Mouse (Mus musculus): ENCODE data around the gene Map2k5. TPM values are rescaled to one million over a fixed set of nuclear protein-coding genes. Genes with fewer than 3 reads are reported as not detected.

The Map2k5 gene
- polyA plus RNA-seq, 1 experiment from 2014 or later: 29.5 TPM

- no peak overlapping the region for H3K9ac ChIP-seq (ENCODE audit: low read depth, low read length)
- H3K4me3 ChIP-seq (replicated peaks; ENCODE audit: low read depth, low read length): no peak overlapping the region
- H3K36me3 ChIP-seq (ENCODE audit: insufficient read depth, low read length): peaks cover 5% of the 10 kb centered on the region; the same call in 1 of the 2 replicates
- peaks cover 4% of the 10 kb centered on the region for H3K4me1 ChIP-seq (replicated peaks; ENCODE audit: insufficient read depth, low read length)
- no peak overlapping the region for H3K4me2 ChIP-seq (ENCODE audit: low read length)
- no peaks in the 10 kb centered on the region for H3K9me3 ChIP-seq (replicated peaks; ENCODE audit: low read length)
- DNase-seq (ENCODE audit: low spot score): peak; percentile 16
- no peak overlapping the region for H3K27ac ChIP-seq
- no peaks in the 10 kb centered on the region for H3K27me3 ChIP-seq (ENCODE audit: insufficient read depth, low read length)
- TF ChIP-seq CTCF (IDR thresholded peaks at IDR 0.05; ENCODE audit: low read depth): no peak
- 36% methylated on average over 8 of the region's 8 CpGs for WGBS
- no peak for ATAC-seq (replicated peaks; ENCODE audit: low FRiP score, low read depth)
Observed at GRCm38 (mm10) chr9:63241241-63241640, 136.5 kb downstream of the Map2k5 start.

- Histone ChIP-seq H3K9me3 (replicated peaks; ENCODE audit: low read length) (no peaks in the 10 kb centered on the region), H3K36me3 (ENCODE audit: insufficient read depth, low read length) (no peaks in the 10 kb centered on the region), H3K4me2 (ENCODE audit: low read length) (no peak overlapping the region), H3K4me1 (replicated peaks; ENCODE audit: insufficient read depth, low read length) (0 out of 2 replicates have a peak, but pooled peaks cover 5% of the 10 kb centered on the region), H3K27me3 (ENCODE audit: insufficient read depth, low read length) (no peaks in the 10 kb centered on the region), H3K27ac (no peak overlapping the region), H3K4me3 (replicated peaks; ENCODE audit: low read depth, low read length) (no peak overlapping the region), H3K9ac (ENCODE audit: low read depth, low read length) (no peak overlapping the region)
- 77% methylated on average over 5 of the region's 5 CpGs for WGBS
- DNase-seq (ENCODE audit: low spot score) (no peak), ATAC-seq (replicated peaks; ENCODE audit: low FRiP score, low read depth) (no peak)
- no peak for TF ChIP-seq CTCF (IDR thresholded peaks at IDR 0.05; ENCODE audit: low read depth)
Observed at GRCm38 (mm10) chr9:63234356-63234755, 143.3 kb downstream of the Map2k5 start.

GRCm38 (mm10) chr9:63230289-63230688, 147.4 kb downstream of the Map2k5 start:
- 34% methylated on average over 15 of the region's 15 CpGs for WGBS
- no peak for TF ChIP-seq CTCF (IDR thresholded peaks at IDR 0.05; ENCODE audit: low read depth)
- Histone ChIP-seq H3K9me3 (replicated peaks; ENCODE audit: low read length) (no peaks in the 10 kb centered on the region), H3K4me1 (replicated peaks; ENCODE audit: insufficient read depth, low read length) (0 out of 2 replicates have a peak, but pooled peaks cover 5% of the 10 kb centered on the region), H3K4me3 (replicated peaks; ENCODE audit: low read depth, low read length) (no peak overlapping the region), H3K9ac (ENCODE audit: low read depth, low read length) (no peak overlapping the region), H3K4me2 (ENCODE audit: low read length) (peak overlapping the region; percentile 36), H3K27ac (no peak overlapping the region), H3K27me3 (ENCODE audit: insufficient read depth, low read length) (no peaks in the 10 kb centered on the region), H3K36me3 (ENCODE audit: insufficient read depth, low read length) (no peaks in the 10 kb centered on the region)
- DNase-seq (ENCODE audit: low spot score) (no peak), ATAC-seq (replicated peaks; ENCODE audit: low FRiP score, low read depth) (no peak)

DNA sequence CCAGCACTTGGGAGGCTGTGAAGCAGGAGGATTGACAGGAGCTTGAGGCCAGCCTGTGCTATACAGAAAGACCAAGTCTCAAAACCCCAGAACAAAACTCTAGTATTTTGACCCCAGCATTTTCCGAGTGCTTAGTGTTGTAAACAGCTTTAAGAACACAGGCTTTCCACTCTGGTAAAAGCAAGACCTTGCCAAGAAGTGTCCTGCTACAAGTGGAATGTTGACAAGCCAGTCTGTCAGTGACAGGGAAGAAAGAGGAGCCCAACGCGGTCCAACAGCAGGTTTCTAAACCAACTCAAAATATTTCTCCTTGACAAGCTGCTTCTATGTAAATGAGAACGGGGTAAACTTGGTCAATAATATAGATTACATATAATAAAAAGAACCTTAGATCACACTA, 148.6 kb downstream of the Map2k5 start:
- Histone ChIP-seq H3K4me2 (ENCODE audit: low read length) (no peak overlapping the region), H3K4me1 (replicated peaks; ENCODE audit: insufficient read depth, low read length) (0 out of 2 replicates have a peak, but pooled peaks cover 5% of the 10 kb centered on the region), H3K9ac (ENCODE audit: low read depth, low read length) (no peak overlapping the region), H3K27me3 (ENCODE audit: insufficient read depth, low read length) (no peaks in the 10 kb centered on the region), H3K36me3 (ENCODE audit: insufficient read depth, low read length) (no peaks in the 10 kb centered on the region), H3K27ac (no peak overlapping the region), H3K4me3 (replicated peaks; ENCODE audit: low read depth, low read length) (no peak overlapping the region), H3K9me3 (replicated peaks; ENCODE audit: low read length) (no peaks in the 10 kb centered on the region)
- no peak for TF ChIP-seq CTCF (IDR thresholded peaks at IDR 0.05; ENCODE audit: low read depth)
- ATAC-seq (replicated peaks; ENCODE audit: low FRiP score, low read depth) (no peak), DNase-seq (ENCODE audit: low spot score) (peak; percentile 12)
- WGBS: 64% methylated on average over 4 of the region's 4 CpGs

DNA sequence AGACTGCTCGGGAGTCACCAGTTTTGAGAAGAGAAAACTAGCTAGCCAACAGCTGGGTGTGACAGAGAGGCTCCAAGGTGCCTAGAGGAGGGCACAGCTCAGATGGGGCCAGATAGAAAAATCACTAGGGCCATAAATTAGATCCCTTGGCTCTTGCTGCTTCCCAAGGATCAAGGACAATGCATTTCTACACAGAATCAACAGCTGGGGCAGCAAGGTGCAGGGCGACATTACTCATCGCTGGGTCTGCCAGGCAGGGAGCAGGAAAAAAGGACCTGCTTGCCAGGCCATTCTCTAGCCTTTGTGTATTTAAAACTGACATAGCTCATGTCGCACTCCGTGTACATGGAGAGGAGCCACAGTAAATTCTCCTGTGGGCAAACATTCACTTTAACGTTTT, 155.5 kb downstream of the Map2k5 start:
- no peak for DNase-seq (ENCODE audit: low spot score)
- H3K36me3 ChIP-seq (ENCODE audit: insufficient read depth, low read length): no peaks in the 10 kb centered on the region
- 49% methylated on average over 6 of the region's 6 CpGs for WGBS
- H3K4me1 ChIP-seq (replicated peaks; ENCODE audit: insufficient read depth, low read length): no peaks in the 10 kb centered on the region
- H3K27ac ChIP-seq: no peak overlapping the region
- no peaks in the 10 kb centered on the region for H3K9me3 ChIP-seq (replicated peaks; ENCODE audit: low read length)
- no peak for ATAC-seq (replicated peaks; ENCODE audit: low FRiP score, low read depth)
- TF ChIP-seq CTCF (IDR thresholded peaks at IDR 0.05; ENCODE audit: low read depth): no peak
- no peaks in the 10 kb centered on the region for H3K27me3 ChIP-seq (ENCODE audit: insufficient read depth, low read length)
- H3K4me3 ChIP-seq (replicated peaks; ENCODE audit: low read depth, low read length): no peak overlapping the region
- H3K4me2 ChIP-seq (ENCODE audit: low read length): no peak overlapping the region
- H3K9ac ChIP-seq (ENCODE audit: low read depth, low read length): no peak overlapping the region

DNA sequence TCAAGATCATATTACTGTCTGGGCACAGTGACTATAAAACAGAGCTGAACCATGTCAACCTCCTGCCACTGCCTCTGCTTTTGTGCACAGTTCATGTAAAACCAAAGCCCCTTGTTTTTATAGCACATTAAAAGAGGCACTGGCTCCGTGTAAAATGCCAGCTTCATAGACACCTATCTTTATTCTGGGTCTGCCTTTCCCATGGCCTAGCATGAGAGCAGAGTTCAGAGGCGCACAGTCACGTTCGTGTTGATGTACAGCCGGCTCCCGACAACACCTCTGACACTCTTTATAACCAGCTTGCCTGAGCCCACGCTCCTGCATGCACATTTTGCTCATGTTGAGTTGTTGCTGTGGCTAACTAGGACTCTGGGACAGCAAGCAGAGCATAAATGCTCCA, 157.9 kb downstream of the Map2k5 start:
- no peak for TF ChIP-seq CTCF (IDR thresholded peaks at IDR 0.05; ENCODE audit: low read depth)
- no peaks in the 10 kb centered on the region for H3K4me1 ChIP-seq (replicated peaks; ENCODE audit: insufficient read depth, low read length)

DNA sequence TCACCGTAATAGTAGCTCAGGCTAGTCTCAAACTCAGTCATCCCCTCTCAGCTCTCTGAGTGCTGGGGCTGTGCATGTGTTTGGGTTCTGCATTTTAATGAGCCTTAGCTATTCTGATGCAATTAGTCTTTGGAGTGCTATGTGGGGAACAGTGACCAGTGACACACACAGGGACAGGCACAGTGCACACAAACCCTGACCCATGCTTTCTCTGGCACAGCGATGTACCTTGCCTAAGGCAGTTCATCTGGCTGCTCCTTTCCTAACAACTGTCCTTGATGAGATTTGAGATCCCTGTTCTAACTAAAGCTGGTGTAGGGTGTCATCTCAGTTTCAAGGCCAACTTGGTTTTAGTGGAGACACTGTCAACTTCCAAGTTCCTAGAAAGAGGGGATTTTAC, 162.7 kb downstream of the Map2k5 start:
- H3K36me3 ChIP-seq (ENCODE audit: insufficient read depth, low read length): 0 out of 2 replicates have a peak, but pooled peaks cover 3% of the 10 kb centered on the region
- no peak overlapping the region for H3K4me2 ChIP-seq (ENCODE audit: low read length)
- 93% methylated on average over 2 of the region's 2 CpGs for WGBS
- ATAC-seq (replicated peaks; ENCODE audit: low FRiP score, low read depth) (no peak), DNase-seq (ENCODE audit: low spot score) (no peak)
- H3K27me3 ChIP-seq (ENCODE audit: insufficient read depth, low read length): no peaks in the 10 kb centered on the region
- H3K4me3 ChIP-seq (replicated peaks; ENCODE audit: low read depth, low read length): no peak overlapping the region
- H3K9me3 ChIP-seq (replicated peaks; ENCODE audit: low read length): no peaks in the 10 kb centered on the region
- TF ChIP-seq CTCF (IDR thresholded peaks at IDR 0.05; ENCODE audit: low read depth): no peak
- H3K4me1 ChIP-seq (replicated peaks; ENCODE audit: insufficient read depth, low read length): no peaks in the 10 kb centered on the region
- H3K27ac ChIP-seq: no peak overlapping the region
- no peak overlapping the region for H3K9ac ChIP-seq (ENCODE audit: low read depth, low read length)

More for the DNA sequence above, 157.9 kb downstream of the Map2k5 start:
- no peak overlapping the region; the same call in 1 of the 2 replicates for H3K9ac ChIP-seq (ENCODE audit: low read depth, low read length)
- no peaks in the 10 kb centered on the region for H3K36me3 ChIP-seq (ENCODE audit: insufficient read depth, low read length)
- ATAC-seq (replicated peaks; ENCODE audit: low FRiP score, low read depth): no peak
- DNase-seq (ENCODE audit: low spot score): no peak
- no peaks in the 10 kb centered on the region for H3K9me3 ChIP-seq (replicated peaks; ENCODE audit: low read length)
- H3K27ac ChIP-seq: no peak overlapping the region
- H3K4me2 ChIP-seq (ENCODE audit: low read length): no peak overlapping the region
- no peak overlapping the region for H3K4me3 ChIP-seq (replicated peaks; ENCODE audit: low read depth, low read length)
- H3K27me3 ChIP-seq (ENCODE audit: insufficient read depth, low read length): no peaks in the 10 kb centered on the region
- WGBS: 38% methylated on average over 7 of the region's 7 CpGs

Data from kidney, postnatal 0 days (tissue).